Mouse (Mus musculus) cortical plate, adult 2 months (tissue): ENCODE data around the gene Scn5a. TPM values are rescaled to one million over a fixed set of nuclear protein-coding genes. Genes with fewer than 3 reads are reported as not detected.

ENCODE experiments used
- H3K27ac ChIP-seq: fragments of 200-500 bp; 2 replicates; pipeline ENCODE4 v1.5.1; 2012; ENCODE audit warnings: low read length, control low read depth, inconsistent platforms; ENCODE audit not compliant: insufficient read depth
- H3K4me1 ChIP-seq: fragments of 200-500 bp; 2 replicates; pipeline ENCODE4 v1.6.1; 2011; ENCODE audit warnings: low read length; ENCODE audit not compliant: control insufficient read depth, insufficient read depth
- H3K4me3 ChIP-seq: fragments of 200-500 bp; 2 replicates; pipeline ENCODE4 v1.5.1; 2011; ENCODE audit warnings: mild to moderate bottlenecking, low read length, control low read depth; ENCODE audit not compliant: insufficient read depth
- CTCF ChIP-seq: fragments of 200-500 bp; IDR thresholded peaks from 2 replicates; pipeline ENCODE4 v1.5.1; 2011; ENCODE audit warnings: mild to moderate bottlenecking, control low read depth, low read length; ENCODE audit not compliant: insufficient read depth; ENCODE audit errors: extremely low read depth
- POLR2A ChIP-seq: fragments of 200-500 bp; IDR thresholded peaks from 2 replicates; pipeline ENCODE4 v1.6.1; 2011; ENCODE audit warnings: mild to moderate bottlenecking, low read length, control low read depth; ENCODE audit not compliant: insufficient read depth; ENCODE audit errors: extremely low read depth
- polyA plus RNA-seq: library from polyadenylated mRNA; depleted of rRNA; stranded (reverse); fragments of >200 nt; gene quantifications from 2 replicates; pipeline ENCODE4 v1.2.3, GENCODE M21; 2012

Gene Scn5a
- polyA plus RNA-seq, 1 experiment, result 0.38 TPM

DNA sequence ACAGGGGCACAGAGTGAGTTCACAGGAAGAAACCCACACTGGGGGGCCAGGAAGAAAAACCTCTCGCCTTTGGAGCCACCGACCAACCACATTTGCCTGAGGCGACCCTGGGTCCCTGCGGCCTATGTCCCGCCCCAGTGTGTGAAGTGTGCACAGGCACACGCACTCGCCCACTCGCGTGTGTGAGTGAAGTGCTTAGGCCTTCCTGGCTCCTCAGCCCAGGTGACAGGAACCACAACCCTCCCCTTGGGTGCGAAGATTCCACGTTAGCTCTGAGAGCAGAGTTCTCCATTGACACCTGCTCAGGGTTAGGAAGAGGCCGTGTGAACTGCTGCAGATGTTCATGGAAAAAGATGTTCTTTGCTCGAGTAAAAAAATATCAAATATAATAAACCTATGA, 93.9 kb downstream of the Scn5a start:
- no peak overlapping the region for H3K27ac ChIP-seq
- H3K4me1 ChIP-seq, result no peaks in the 10 kb centered on the region
- TF ChIP-seq POLR2A (no peak), CTCF (no peak)
- no peak overlapping the region for H3K4me3 ChIP-seq

DNA sequence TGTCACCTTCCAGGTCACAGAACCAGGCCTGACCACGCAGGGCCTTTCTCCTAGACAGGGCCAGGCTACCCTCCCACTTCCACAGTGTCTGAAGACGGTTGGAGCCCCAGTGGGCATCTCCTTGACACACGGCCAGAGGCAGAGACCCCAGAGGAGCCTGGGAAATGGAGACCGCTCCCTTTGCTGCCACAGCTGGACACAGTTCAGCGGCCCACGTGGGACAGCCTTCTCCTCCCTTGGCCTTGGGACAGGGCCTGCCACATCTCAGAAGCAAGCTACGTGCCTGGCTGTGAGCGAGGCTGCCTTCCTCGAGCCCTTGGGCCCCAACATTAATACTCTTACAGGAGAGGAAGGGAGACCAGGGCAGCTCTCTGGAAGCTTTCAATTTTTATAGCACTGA, 94.4 kb downstream of the Scn5a start:
- TF ChIP-seq POLR2A (no peak), CTCF (no peak)
- no peaks in the 10 kb centered on the region for H3K4me1 ChIP-seq
- no peak overlapping the region for H3K27ac ChIP-seq
- no peak overlapping the region for H3K4me3 ChIP-seq

DNA sequence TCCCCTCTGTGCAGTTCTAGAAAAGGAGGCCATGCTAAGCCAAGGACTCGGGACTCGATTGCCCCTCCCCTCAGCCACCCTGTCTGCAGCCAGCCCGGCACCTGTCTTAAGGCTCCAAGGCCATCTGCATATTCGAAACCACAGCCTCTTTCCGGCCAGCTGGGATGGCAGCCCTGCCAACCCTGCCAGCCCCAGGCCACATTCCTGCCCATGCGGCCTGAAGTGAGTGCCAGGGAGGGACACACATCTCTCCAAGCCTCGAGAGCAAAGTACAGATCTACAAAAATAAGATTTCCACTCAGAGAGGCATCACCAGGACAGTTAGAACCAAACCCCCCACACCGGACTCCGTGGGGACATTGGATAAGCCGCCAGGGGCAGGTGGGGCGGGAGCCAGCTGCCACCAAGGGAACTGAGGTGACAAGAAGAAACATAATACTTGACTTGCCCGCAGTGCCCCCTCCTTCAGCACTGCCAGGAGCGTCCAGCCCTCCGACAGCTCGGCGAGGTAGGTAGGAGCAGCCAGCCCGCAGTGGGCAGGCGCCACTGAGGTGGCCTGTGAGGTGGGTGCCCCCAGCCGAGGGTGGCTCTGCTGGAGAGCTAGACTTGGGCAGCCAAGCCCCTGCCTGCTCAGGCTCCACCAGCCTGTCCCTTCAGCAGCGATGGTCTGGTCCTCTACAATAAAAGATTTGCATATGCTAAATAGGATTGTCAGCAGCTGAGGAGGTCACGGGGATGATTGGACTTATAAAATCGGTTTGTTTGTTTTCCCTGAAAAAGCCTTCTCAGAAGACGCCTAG, 95.1 kb downstream of the Scn5a start:
- no peak for TF ChIP-seq CTCF
- no peak for TF ChIP-seq POLR2A

DNA sequence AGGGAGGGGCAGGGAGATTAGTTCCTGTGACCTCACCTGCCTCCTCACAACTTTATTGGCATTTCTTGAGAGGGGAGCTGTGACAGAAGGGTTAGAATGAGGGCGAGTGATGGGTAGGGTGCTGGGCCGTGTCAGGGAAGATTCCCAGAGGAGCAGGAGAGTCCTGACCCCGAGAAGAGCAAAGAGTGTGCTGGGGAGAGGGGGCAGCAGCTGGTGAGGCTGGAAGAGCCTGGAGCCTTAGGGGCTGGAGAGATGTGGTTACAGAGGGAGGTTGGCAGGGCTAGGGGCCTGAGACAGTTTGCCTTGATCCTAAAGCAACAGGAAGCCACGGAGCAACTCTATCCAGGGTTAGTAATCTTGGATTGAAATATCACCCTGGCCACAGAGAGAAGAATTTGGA, 97.2 kb downstream of the Scn5a start:
- no peak overlapping the region for H3K4me3 ChIP-seq
- H3K27ac ChIP-seq, result no peak overlapping the region
- no peaks in the 10 kb centered on the region for H3K4me1 ChIP-seq
- no peak for TF ChIP-seq CTCF
- no peak for TF ChIP-seq POLR2A

More for the DNA sequence above, 95.1 kb downstream of the Scn5a start:
- H3K27ac ChIP-seq, result no peak overlapping the region
- no peak overlapping the region for H3K4me3 ChIP-seq
- H3K4me1 ChIP-seq, result no peaks in the 10 kb centered on the region

DNA sequence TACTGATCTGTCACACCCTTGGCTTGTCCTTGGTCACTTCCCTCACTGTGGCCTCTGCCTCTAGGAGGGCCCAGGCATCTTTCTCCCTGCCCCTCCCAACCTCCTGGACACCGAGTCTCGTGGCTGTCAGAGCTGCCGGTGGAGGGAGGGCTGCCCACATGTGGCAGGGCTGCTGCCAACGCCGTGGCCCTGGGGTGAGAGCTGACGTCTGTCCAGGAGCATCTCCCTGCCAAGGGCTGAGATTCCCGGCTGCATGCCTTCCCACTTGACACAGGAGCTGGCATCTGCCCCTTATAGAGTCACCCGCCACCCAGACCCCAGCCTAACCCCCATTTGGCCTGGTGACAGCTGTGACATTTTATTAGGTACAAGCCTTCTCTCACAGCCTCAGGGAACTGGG, 99.5 kb downstream of the Scn5a start:
- Histone ChIP-seq H3K4me1 (no peaks in the 10 kb centered on the region), H3K4me3 (no peak overlapping the region), H3K27ac (no peak overlapping the region)
- TF ChIP-seq CTCF (no peak), POLR2A (no peak)

DNA sequence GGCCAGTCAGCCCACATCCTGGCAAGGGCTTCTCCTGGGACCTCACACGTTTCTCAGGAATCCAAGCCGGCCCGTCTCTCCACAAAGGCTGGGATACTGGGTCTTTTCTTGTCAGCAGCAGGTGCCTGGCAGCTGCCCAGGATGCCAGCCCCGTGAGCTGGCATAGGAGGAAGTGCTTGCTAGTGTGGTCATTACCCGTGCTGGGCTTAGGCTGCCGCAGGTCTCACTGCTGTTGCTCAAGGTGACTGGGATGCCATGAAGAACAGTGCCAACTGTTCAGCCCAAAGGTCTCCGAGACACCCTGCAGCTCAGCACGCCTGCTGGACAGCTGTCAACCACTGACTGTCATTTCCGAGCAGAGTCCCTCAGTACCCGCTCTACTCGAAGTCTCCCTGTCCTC, 100.5 kb downstream of the Scn5a start:
- H3K4me3 ChIP-seq, result no peak overlapping the region
- no peak for TF ChIP-seq POLR2A
- no peak for TF ChIP-seq CTCF
- H3K4me1 ChIP-seq, result no peaks in the 10 kb centered on the region
- no peak overlapping the region for H3K27ac ChIP-seq

DNA sequence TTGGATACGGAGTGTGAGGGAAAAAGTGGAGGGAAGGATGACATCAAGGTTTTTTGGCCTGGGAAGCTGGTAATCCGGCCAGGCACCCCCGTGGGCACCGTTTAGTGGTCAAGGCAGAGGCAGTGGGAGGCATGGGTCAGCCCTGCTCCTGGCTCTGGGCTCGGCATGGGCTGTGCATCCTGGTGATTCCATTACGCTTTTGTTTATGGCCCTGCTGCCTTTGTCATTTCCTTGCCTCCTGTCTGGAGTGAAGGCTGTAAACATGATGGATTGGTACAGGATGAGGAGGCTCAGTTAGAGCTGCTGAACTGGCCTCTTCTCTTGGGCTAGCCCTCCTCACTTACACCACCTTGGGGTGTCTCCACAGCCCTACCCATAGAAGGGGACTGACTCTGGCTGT, 101.1 kb downstream of the Scn5a start:
- TF ChIP-seq POLR2A (no peak), CTCF (no peak)
- Histone ChIP-seq H3K4me1 (0 out of 2 replicates have a peak, but pooled peaks cover 2% of the 10 kb centered on the region), H3K4me3 (no peak overlapping the region), H3K27ac (no peak overlapping the region)

DNA sequence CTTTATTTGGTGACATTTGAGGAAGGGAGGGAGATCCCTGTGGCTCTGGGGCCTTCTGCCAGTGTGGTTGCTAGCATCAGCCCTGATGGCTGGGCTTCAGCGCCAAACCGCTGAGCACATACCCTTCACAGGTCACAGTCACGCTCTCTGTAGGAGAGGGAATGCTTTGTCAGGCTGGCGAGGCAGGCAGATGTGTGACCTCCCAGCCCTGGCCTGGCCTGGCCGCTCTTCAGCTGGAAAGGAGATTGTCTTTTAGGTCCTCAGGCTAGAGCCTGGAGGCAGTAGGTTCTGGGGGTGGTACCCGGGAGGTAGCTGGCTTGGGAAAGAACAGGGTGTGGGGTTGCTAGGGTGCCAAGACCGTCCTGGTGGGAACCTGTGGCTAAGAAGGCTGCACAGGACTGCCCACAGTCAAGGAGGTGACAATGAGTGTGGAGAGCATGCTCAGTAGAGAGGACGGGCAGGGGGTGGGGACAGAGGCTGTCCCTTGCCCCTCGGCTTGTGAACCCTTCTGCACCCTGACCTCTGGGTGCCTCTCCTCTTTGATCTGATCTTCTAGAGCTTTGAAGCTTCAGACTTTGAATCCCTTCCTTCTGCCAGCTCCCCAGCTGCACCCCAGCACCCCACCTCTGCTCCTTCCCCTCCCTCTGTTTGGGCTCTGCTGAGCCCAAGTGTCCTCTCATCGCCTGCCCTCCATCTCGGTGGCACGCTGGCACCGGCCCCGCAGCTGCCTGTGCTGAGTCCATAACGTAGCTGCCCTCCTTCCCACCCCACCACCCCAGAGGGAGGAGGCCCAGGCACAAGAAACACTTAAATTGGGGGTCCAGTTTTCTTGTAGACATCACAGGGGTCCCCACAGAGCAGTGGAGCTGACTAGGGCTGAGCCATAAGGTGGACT, 103.9 kb downstream of the Scn5a start:
- Histone ChIP-seq H3K4me3 (no peak overlapping the region), H3K4me1 (0 out of 2 replicates have a peak, but pooled peaks cover 2% of the 10 kb centered on the region), H3K27ac (no peak overlapping the region)
- TF ChIP-seq CTCF (no peak), POLR2A (no peak)

DNA sequence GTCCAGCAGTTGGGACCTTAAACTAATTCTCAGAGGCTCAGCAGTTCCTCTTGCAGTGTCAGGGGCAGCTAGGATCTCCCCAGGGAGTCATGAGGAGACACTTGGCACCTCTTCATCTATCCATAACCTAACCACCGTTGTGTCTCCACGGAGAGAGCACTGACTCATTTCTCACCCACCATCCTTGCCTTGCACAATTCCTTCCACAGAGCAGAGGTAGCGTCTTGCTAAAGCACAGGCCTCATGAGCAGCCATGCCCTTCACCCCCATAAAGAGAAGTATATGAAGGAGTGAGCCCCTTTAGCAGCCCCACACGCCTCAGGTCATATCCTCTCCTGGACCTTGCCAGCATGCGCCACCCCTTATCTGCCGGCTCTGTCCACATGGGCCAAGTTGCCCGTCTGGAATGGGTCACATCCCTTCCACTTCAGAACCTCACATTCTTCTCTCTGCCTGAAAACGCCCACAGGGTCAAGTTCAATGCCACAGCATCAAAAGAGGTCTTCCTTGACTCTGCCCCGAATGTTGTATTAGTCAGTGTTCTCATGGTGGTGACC, 105.1 kb downstream of the Scn5a start:
- TF ChIP-seq POLR2A, result no peak
- TF ChIP-seq CTCF, result no peak
- H3K4me3 ChIP-seq, result no peak overlapping the region
- H3K4me1 ChIP-seq, result 0 out of 2 replicates have a peak, but pooled peaks cover 2% of the 10 kb centered on the region
- H3K27ac ChIP-seq, result no peak overlapping the region

DNA sequence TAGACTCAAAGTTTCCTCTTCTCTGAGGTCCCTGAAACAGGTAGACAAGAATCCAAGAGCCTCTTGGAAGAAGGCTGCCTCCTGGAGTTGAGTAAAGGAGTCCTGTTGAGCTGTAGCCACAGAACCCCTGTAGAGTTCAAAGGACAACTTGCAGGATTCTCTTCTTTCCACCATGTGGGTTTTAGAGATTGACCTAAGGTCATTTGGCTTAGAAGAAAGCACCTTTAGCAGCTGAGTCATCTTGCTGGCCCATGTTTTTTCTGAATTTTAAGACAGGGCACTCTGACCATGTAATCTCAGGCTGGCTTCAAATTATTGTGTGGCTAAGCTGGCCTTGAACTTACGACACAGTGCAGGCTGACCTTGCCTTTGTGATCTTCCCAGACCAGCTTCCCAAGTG, 105.8 kb downstream of the Scn5a start:
- Histone ChIP-seq H3K27ac (no peak overlapping the region), H3K4me3 (no peak overlapping the region), H3K4me1 (0 out of 2 replicates have a peak, but pooled peaks cover 2% of the 10 kb centered on the region)
- no peak for TF ChIP-seq CTCF
- TF ChIP-seq POLR2A, result no peak
